Mouse (Mus musculus): ENCODE results near the gene A730046J19Rik. TPM values are rescaled to one million over a fixed set of nuclear protein-coding genes. Genes with fewer than 3 reads are reported as not detected.

A730046J19Rik gene
- polyA plus RNA-seq (2014; fragmentation: Nextera tagmentation; extraction: Ambion mirVana), result 0.14 and 0.34 TPM in 2 replicates

- no peak for ATAC-seq (replicated peaks; ENCODE audit: insufficient number of reproducible peaks, low FRiP score, low TSS enrichment)
- Histone ChIP-seq H3K4me1 (ENCODE audit: control insufficient read depth, insufficient read depth, low read length) (no peaks in the 10 kb centered on the region), H3K9ac (ENCODE audit: low read depth, low read length) (no peak within 1 kb of the TSS), H3K36me3 (ENCODE audit: control insufficient read depth, insufficient read depth, low read length) (no peaks in the 10 kb centered on the region), H3K4me2 (peak within 1 kb of the TSS; percentile 61), H3K4me3 (ENCODE audit: low read depth, low read length) (peak within 1 kb of the TSS; percentile 23), H3K9me3 (replicated peaks; ENCODE audit: control insufficient read depth, low read length) (no peaks in the 10 kb centered on the region), H3K27me3 (ENCODE audit: control insufficient read depth, insufficient read depth, low read length) (no peaks in the 10 kb centered on the region), H3K27ac (ENCODE audit: low read depth, low read length) (no peak within 1 kb of the TSS)
- 17% methylated on average over 8 of the region's 8 CpGs for WGBS (ENCODE audit: insufficient replicate concordance)
These were observed at the start of gene A730046J19Rik for GRCm38 (mm10) chrX:144153523-144153922. Gene A730046J19Rik (plus strand): TSS chrX:144153695.

GRCm38 (mm10) chrX:144104619-144105416, 48.7 kb upstream of the A730046J19Rik start:
- Histone ChIP-seq H3K9ac (ENCODE audit: low read depth, low read length) (no peak overlapping the region), H3K36me3 (ENCODE audit: control insufficient read depth, insufficient read depth, low read length) (no peaks in the 10 kb centered on the region), H3K27me3 (ENCODE audit: control insufficient read depth, insufficient read depth, low read length) (no peaks in the 10 kb centered on the region), H3K9me3 (replicated peaks; ENCODE audit: control insufficient read depth, low read length) (no peaks in the 10 kb centered on the region), H3K4me1 (ENCODE audit: control insufficient read depth, insufficient read depth, low read length) (no peaks in the 10 kb centered on the region), H3K4me3 (ENCODE audit: low read depth, low read length) (no peak overlapping the region), H3K4me2 (no peak overlapping the region), H3K27ac (ENCODE audit: low read depth, low read length) (no peak overlapping the region)
- 66% methylated on average over 2 of the region's 2 CpGs for WGBS (ENCODE audit: insufficient replicate concordance)
- ATAC-seq (replicated peaks; ENCODE audit: insufficient number of reproducible peaks, low FRiP score, low TSS enrichment), result no peak

GRCm38 (mm10) chrX:144136281-144136680, 17.2 kb upstream of the A730046J19Rik start:
- no peaks in the 10 kb centered on the region for H3K36me3 ChIP-seq (ENCODE audit: control insufficient read depth, insufficient read depth, low read length)
- H3K9ac ChIP-seq (ENCODE audit: low read depth, low read length), result no peak overlapping the region
- no peak overlapping the region for H3K4me2 ChIP-seq
- ATAC-seq (replicated peaks; ENCODE audit: insufficient number of reproducible peaks, low FRiP score, low TSS enrichment), result no peak
- no peak overlapping the region for H3K27ac ChIP-seq (ENCODE audit: low read depth, low read length)
- H3K4me1 ChIP-seq (ENCODE audit: control insufficient read depth, insufficient read depth, low read length), result no peaks in the 10 kb centered on the region
- WGBS (ENCODE audit: insufficient replicate concordance), result 69% methylated on average over 1 of the region's 1 CpGs
- H3K4me3 ChIP-seq (ENCODE audit: low read depth, low read length), result no peak overlapping the region
- H3K9me3 ChIP-seq (replicated peaks; ENCODE audit: control insufficient read depth, low read length), result no peaks in the 10 kb centered on the region
- H3K27me3 ChIP-seq (ENCODE audit: control insufficient read depth, insufficient read depth, low read length), result no peaks in the 10 kb centered on the region

GRCm38 (mm10) chrX:144149987-144150386, 3.5 kb upstream of the A730046J19Rik start:
- 71% methylated on average over 2 of the region's 2 CpGs for WGBS (ENCODE audit: insufficient replicate concordance)
- Histone ChIP-seq H3K4me2 (no peak overlapping the region), H3K4me3 (ENCODE audit: low read depth, low read length) (no peak overlapping the region), H3K36me3 (ENCODE audit: control insufficient read depth, insufficient read depth, low read length) (no peaks in the 10 kb centered on the region), H3K27me3 (ENCODE audit: control insufficient read depth, insufficient read depth, low read length) (no peaks in the 10 kb centered on the region), H3K4me1 (ENCODE audit: control insufficient read depth, insufficient read depth, low read length) (no peaks in the 10 kb centered on the region), H3K9me3 (replicated peaks; ENCODE audit: control insufficient read depth, low read length) (no peaks in the 10 kb centered on the region), H3K9ac (ENCODE audit: low read depth, low read length) (no peak overlapping the region), H3K27ac (ENCODE audit: low read depth, low read length) (no peak overlapping the region)
- ATAC-seq (replicated peaks; ENCODE audit: insufficient number of reproducible peaks, low FRiP score, low TSS enrichment), result no peak

GRCm38 (mm10) chrX:144154111-144154510, 616 bp downstream of the A730046J19Rik start:
- Histone ChIP-seq H3K9ac (ENCODE audit: low read depth, low read length) (no peak overlapping the region), H3K36me3 (ENCODE audit: control insufficient read depth, insufficient read depth, low read length) (no peaks in the 10 kb centered on the region), H3K4me2 (peak overlapping the region; percentile 61), H3K9me3 (replicated peaks; ENCODE audit: control insufficient read depth, low read length) (no peaks in the 10 kb centered on the region), H3K27me3 (ENCODE audit: control insufficient read depth, insufficient read depth, low read length) (no peaks in the 10 kb centered on the region), H3K4me1 (ENCODE audit: control insufficient read depth, insufficient read depth, low read length) (no peaks in the 10 kb centered on the region), H3K27ac (ENCODE audit: low read depth, low read length) (no peak overlapping the region), H3K4me3 (ENCODE audit: low read depth, low read length) (peak overlapping the region; percentile 23)
- ATAC-seq (replicated peaks; ENCODE audit: insufficient number of reproducible peaks, low FRiP score, low TSS enrichment), result no peak
- WGBS (ENCODE audit: insufficient replicate concordance), result 25% methylated on average over 7 of the region's 7 CpGs

GRCm38 (mm10) chrX:144162936-144163335, 9.4 kb downstream of the A730046J19Rik start:
- no peak for ATAC-seq (replicated peaks; ENCODE audit: insufficient number of reproducible peaks, low FRiP score, low TSS enrichment)
- Histone ChIP-seq H3K4me3 (ENCODE audit: low read depth, low read length) (no peak overlapping the region), H3K4me2 (no peak overlapping the region), H3K27me3 (ENCODE audit: control insufficient read depth, insufficient read depth, low read length) (no peaks in the 10 kb centered on the region), H3K9ac (ENCODE audit: low read depth, low read length) (no peak overlapping the region), H3K4me1 (ENCODE audit: control insufficient read depth, insufficient read depth, low read length) (no peaks in the 10 kb centered on the region), H3K27ac (ENCODE audit: low read depth, low read length) (no peak overlapping the region), H3K36me3 (ENCODE audit: control insufficient read depth, insufficient read depth, low read length) (no peaks in the 10 kb centered on the region), H3K9me3 (replicated peaks; ENCODE audit: control insufficient read depth, low read length) (no peaks in the 10 kb centered on the region)
- WGBS (ENCODE audit: insufficient replicate concordance), result 52% methylated on average over 5 of the region's 5 CpGs

Other genes with a start within 250 kb of the A730046J19Rik start
- gene Dcx, start 220.4 kb upstream of the A730046J19Rik start, polyA plus RNA-seq (2014; fragmentation: Nextera tagmentation; extraction: Ambion mirVana), result 1.2 and 1.3 TPM in 2 replicates
- gene Alg13, start 164.1 kb downstream of the A730046J19Rik start, polyA plus RNA-seq (2014; fragmentation: Nextera tagmentation; extraction: Ambion mirVana), result 16.4 and 16.8 TPM in 2 replicates